Mouse (Mus musculus): ENCODE measurements around the gene Tfb2m. TPM values are rescaled to one million over a fixed set of nuclear protein-coding genes. Genes with fewer than 3 reads are reported as not detected.

The Tfb2m gene
- polyA plus RNA-seq, 1 experiment from 2014 or later, result 25.7 TPM

DNA sequence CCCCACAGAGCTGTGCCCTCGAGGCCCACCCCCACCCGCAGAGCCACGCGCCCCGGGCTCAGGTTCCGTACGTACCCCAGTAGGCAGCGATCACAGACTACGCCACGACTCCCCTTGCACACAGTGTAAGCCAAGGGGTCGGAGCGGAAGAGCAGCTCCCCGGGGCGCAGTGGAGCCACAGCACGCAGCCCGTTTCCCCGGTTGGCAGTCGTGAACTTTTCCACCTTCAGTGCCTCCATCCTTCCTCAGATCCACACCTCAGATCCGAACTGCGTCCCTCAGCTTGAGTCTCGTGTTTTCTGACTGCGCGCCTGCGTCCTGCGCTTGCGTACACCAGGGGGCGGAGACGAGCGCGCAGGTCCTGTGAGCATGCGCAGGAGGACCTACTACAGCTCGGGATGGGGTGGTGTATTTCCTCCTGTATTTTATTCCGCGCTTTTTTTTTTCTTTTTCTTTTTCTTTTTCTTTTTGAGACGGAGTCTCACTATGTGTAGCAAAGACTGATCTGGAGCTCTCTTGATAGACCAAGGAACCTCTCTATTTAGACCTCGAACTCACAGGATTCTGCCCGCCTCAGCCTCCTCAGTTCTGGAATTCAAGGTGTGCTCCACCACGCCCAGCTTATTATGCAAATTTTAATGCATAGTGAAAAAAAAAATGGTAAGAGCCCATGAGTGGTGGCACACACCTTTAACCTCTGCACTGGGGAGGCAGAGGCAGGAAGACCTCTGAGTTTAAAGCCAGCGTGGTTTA lies 28.2 kb downstream of the Tfb2m start, which contains the start of gene Smyd3:
Gene Smyd3 (minus strand): TSS at position 329 of the 753 bp plus-strand sequence.
- Histone ChIP-seq H3K4me3 (ENCODE audit: low read depth, low read length) (peak within 1 kb of the TSS; percentile 81), H3K4me1 (ENCODE audit: control insufficient read depth, insufficient read depth, low read length) (peaks cover 7% of the 10 kb centered on the region; the same call in 1 of the 2 replicates), H3K4me2 (ENCODE audit: low read length) (peak within 1 kb of the TSS; percentile 93), H3K9ac (ENCODE audit: low read depth, low read length) (peak within 1 kb of the TSS; percentile 83), H3K36me3 (ENCODE audit: control insufficient read depth, insufficient read depth, low read length) (no peaks in the 10 kb centered on the region), H3K27me3 (ENCODE audit: control insufficient read depth, insufficient read depth, low read depth, low read length) (no peaks in the 10 kb centered on the region), H3K9me3 (replicated peaks; ENCODE audit: control insufficient read depth, low read length, poor library complexity, severe bottlenecking) (no peaks in the 10 kb centered on the region), H3K27ac (ENCODE audit: low read length) (peak within 1 kb of the TSS; percentile 51; the same call in 1 of the 2 replicates)
- peak; percentile 89 for ATAC-seq
- WGBS, result 6% methylated on average over 39 of the region's 39 CpGs

DNA sequence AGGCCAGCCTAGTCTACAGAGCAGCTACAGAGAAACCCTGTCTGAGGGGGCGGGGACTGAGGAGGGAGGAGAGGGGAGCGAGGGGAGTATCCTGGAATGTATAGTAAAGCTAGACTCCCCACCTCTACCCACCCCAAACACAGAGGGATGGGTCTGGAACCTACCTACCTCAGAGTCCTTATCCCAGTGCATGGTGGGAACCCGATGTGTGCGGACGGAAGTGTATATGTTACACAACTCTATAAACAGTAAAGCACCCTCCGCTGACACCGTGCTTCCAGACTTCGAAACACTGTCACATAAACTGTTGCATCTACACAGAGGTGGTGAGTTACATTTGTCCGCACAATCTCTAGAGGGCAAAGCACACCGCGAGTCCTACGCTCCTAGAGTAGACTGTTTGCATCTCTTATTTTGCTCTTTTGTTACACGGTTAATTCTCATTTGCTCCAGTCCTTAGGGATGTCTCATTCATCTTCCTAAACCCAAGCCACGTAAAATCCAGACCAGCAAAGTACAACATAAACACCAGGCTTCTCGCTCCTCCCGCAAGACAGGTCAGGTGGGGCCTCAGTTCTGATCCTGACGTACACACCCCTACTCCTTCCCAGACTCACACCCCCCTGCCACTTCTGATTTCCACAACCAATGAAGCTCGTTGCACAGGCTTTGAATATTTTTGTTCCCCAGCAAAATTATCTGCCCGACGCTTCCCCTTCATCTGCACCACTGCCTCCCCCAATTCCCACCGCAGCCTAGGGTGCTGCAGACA lies 28.9 kb downstream of the Tfb2m start:
- Histone ChIP-seq H3K4me2 (ENCODE audit: low read length) (peak overlapping the region; percentile 93), H3K9ac (ENCODE audit: low read depth, low read length) (peak overlapping the region; percentile 83), H3K9me3 (replicated peaks; ENCODE audit: control insufficient read depth, low read length, poor library complexity, severe bottlenecking) (no peaks in the 10 kb centered on the region), H3K36me3 (ENCODE audit: control insufficient read depth, insufficient read depth, low read length) (no peaks in the 10 kb centered on the region), H3K27me3 (ENCODE audit: control insufficient read depth, insufficient read depth, low read depth, low read length) (no peaks in the 10 kb centered on the region), H3K4me1 (ENCODE audit: control insufficient read depth, insufficient read depth, low read length) (peaks cover 7% of the 10 kb centered on the region; the same call in 1 of the 2 replicates), H3K4me3 (ENCODE audit: low read depth, low read length) (peak overlapping the region; percentile 81), H3K27ac (ENCODE audit: low read length) (peak overlapping the region; percentile 51; the same call in 1 of the 2 replicates)
- under 1% methylated on average over 21 of the region's 21 CpGs for WGBS
- peak; percentile 76 for ATAC-seq

DNA sequence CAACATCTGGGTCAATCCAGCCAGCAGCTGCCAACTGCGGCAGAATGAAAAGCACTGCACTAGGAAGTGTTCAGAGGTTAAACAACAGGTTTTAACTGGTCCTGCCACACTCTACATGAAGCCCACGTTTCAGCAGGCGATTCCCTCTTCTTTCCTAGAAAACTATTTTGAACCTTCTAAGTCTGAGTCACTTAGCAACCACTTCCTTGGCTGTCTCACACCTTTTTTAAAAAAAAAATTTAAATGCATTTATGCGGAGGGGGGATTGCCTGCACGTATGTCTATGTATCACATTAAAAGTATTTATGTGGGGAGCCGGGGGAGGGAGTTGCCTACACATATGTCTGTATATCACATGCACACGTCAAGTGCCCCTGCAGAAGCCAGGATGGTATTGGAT lies 34.2 kb downstream of the Tfb2m start:
- H3K4me1 ChIP-seq (ENCODE audit: control insufficient read depth, insufficient read depth, low read length), result peaks cover 7% of the 10 kb centered on the region; the same call in 1 of the 2 replicates
- ATAC-seq, result no peak
- no peak overlapping the region for H3K9ac ChIP-seq (ENCODE audit: low read depth, low read length)
- no peaks in the 10 kb centered on the region for H3K27me3 ChIP-seq (ENCODE audit: control insufficient read depth, insufficient read depth, low read depth, low read length)
- no peaks in the 10 kb centered on the region for H3K36me3 ChIP-seq (ENCODE audit: control insufficient read depth, insufficient read depth, low read length)
- H3K27ac ChIP-seq (ENCODE audit: low read length), result no peak overlapping the region
- no peak overlapping the region for H3K4me2 ChIP-seq (ENCODE audit: low read length)
- no peak overlapping the region for H3K4me3 ChIP-seq (ENCODE audit: low read depth, low read length)
- WGBS, result 89% methylated on average over 7 of the region's 7 CpGs
- no peaks in the 10 kb centered on the region for H3K9me3 ChIP-seq (replicated peaks; ENCODE audit: control insufficient read depth, low read length, poor library complexity, severe bottlenecking)

DNA sequence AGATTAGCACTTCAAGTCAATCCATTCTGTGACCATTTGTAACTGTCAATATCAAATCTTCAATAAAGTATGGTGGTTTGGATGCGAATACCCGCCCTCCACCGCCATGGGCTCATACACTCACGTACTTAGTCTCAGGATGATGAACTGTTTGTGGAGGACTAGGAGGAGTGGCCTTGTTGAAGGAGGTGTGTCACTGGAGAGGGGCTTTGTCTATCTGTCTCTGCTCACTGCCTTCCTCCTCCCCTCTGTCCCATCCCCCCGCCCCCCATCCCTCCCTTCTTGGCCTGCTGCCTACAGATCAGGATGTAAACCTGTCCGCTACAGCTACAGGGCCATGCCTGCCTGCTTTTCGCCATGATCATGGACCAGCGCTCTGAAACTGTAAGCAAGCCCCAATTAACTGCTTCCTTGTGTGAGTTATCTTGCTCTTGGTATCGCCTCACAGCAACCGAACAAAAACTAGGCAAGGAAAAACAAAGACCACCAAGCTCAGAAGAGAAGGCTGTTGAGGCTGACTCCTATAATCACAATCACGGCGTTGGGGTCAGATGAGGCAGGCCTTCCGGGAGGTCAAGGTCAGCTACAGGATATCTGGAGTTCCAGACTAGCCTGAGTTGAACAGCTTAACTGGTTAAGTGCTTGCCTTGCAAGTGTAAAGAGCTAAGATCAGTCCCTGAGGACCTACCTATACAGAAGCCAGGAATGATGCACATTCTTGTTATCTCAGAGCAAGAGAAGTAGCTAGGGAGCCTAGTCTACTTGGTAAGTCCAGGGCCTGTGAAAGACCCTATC lies 35.3 kb downstream of the Tfb2m start:
- Histone ChIP-seq H3K4me1 (ENCODE audit: control insufficient read depth, insufficient read depth, low read length) (no peaks in the 10 kb centered on the region), H3K4me3 (ENCODE audit: low read depth, low read length) (no peak overlapping the region), H3K9me3 (replicated peaks; ENCODE audit: control insufficient read depth, low read length, poor library complexity, severe bottlenecking) (no peaks in the 10 kb centered on the region), H3K9ac (ENCODE audit: low read depth, low read length) (no peak overlapping the region), H3K36me3 (ENCODE audit: control insufficient read depth, insufficient read depth, low read length) (no peaks in the 10 kb centered on the region), H3K4me2 (ENCODE audit: low read length) (no peak overlapping the region), H3K27ac (ENCODE audit: low read length) (no peak overlapping the region), H3K27me3 (ENCODE audit: control insufficient read depth, insufficient read depth, low read depth, low read length) (no peaks in the 10 kb centered on the region)
- 87% methylated on average over 13 of the region's 13 CpGs for WGBS
- ATAC-seq, result no peak

DNA sequence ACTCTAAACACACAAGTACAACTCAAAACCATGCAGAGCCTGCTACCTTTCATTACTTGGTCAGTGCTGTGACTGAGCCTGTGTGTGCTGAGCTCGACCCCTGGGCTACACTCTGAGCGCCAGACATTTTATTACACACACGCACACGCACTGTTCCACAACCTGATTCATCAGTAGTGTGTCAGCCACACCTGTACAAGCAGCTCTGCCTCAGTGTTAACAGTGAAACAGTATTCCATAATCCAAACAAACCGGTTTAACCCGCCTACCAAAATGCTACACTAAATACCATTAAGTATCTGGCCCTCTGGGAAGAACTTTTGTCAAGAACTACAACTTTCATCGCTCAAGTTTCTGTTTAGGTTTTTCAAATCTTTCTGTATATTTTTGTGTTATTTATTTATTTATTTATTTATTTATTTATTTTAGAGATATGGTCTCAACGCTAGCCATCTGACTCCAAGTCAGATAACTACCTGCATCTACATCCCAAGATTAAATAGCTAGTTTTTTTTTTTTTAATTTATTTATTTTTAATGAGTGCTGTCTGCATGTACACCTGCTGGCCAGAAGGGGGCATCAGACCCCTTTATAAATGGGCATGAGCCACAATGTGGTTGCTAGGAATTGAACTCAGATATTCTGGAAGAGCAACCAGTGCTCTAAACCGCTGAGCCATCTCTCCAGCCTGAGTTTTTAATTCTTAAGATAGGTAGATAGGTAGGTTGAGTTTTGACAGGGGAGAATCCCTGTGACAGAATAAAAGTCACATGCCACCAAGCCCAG lies 39.3 kb downstream of the Tfb2m start:
- H3K27me3 ChIP-seq (ENCODE audit: control insufficient read depth, insufficient read depth, low read depth, low read length), result no peaks in the 10 kb centered on the region
- 71% methylated on average over 9 of the region's 9 CpGs for WGBS

DNA sequence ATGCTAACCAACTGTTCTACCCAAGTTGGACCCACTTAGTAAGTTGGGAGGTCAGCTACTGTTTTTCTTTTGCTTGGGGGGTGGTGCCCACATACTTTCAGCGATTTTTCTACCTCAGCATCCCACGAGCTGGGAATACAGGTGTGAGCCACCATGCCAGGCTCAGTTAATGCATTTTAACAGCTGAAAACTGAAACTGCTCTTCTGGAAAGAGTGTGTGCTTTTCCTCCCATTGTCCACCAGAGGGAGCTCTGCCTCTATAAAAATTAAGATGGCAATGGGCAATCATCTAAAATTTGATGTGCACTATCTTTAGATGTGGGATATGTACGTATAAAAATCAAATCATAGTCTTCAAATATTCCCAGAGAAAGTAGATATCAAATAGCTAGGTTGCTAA lies 43.5 kb downstream of the Tfb2m start:
- Histone ChIP-seq H3K4me3 (ENCODE audit: low read depth, low read length) (no peak overlapping the region), H3K4me2 (ENCODE audit: low read length) (no peak overlapping the region), H3K27ac (ENCODE audit: low read length) (no peak overlapping the region), H3K4me1 (ENCODE audit: control insufficient read depth, insufficient read depth, low read length) (no peaks in the 10 kb centered on the region), H3K36me3 (ENCODE audit: control insufficient read depth, insufficient read depth, low read length) (no peaks in the 10 kb centered on the region), H3K9ac (ENCODE audit: low read depth, low read length) (no peak overlapping the region), H3K27me3 (ENCODE audit: control insufficient read depth, insufficient read depth, low read depth, low read length) (no peaks in the 10 kb centered on the region), H3K9me3 (replicated peaks; ENCODE audit: control insufficient read depth, low read length, poor library complexity, severe bottlenecking) (no peaks in the 10 kb centered on the region)
- WGBS, result 21% methylated on average over 3 of the region's 3 CpGs
- ATAC-seq, result no peak

More for the DNA sequence above, 39.3 kb downstream of the Tfb2m start:
- ATAC-seq, result no peak
- Histone ChIP-seq H3K9me3 (replicated peaks; ENCODE audit: control insufficient read depth, low read length, poor library complexity, severe bottlenecking) (no peaks in the 10 kb centered on the region), H3K27ac (ENCODE audit: low read length) (no peak overlapping the region), H3K9ac (ENCODE audit: low read depth, low read length) (no peak overlapping the region), H3K4me2 (ENCODE audit: low read length) (no peak overlapping the region), H3K4me3 (ENCODE audit: low read depth, low read length) (no peak overlapping the region), H3K4me1 (ENCODE audit: control insufficient read depth, insufficient read depth, low read length) (no peaks in the 10 kb centered on the region), H3K36me3 (ENCODE audit: control insufficient read depth, insufficient read depth, low read length) (no peaks in the 10 kb centered on the region)

DNA sequence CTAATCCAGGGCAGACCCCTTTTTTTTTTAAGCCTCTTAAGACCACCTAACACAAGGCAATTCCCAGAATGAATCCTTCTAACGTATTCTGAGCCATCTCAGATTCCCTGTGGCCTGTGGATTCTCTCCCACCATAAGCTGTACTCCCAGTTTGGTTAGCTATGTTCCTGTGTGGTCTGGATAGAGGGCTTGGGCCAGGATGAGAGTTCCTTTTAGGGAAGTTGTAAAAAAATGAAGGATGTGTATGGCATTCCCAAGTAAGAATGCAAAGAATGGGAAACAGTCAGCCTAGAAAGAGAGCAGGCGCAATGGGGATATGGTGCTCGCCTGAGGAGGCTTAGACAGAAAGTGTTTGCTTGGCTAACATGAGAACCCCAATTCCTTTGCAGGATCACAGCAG lies 46.8 kb downstream of the Tfb2m start:
- H3K4me2 ChIP-seq (ENCODE audit: low read length), result no peak overlapping the region
- no peaks in the 10 kb centered on the region for H3K27me3 ChIP-seq (ENCODE audit: control insufficient read depth, insufficient read depth, low read depth, low read length)
- H3K36me3 ChIP-seq (ENCODE audit: control insufficient read depth, insufficient read depth, low read length), result no peaks in the 10 kb centered on the region
- H3K4me3 ChIP-seq (ENCODE audit: low read depth, low read length), result no peak overlapping the region
- WGBS, result 83% methylated on average over 3 of the region's 3 CpGs
- no peaks in the 10 kb centered on the region for H3K4me1 ChIP-seq (ENCODE audit: control insufficient read depth, insufficient read depth, low read length)
- ATAC-seq, result no peak
- H3K9me3 ChIP-seq (replicated peaks; ENCODE audit: control insufficient read depth, low read length, poor library complexity, severe bottlenecking), result no peaks in the 10 kb centered on the region
- no peak overlapping the region for H3K27ac ChIP-seq (ENCODE audit: low read length)
- H3K9ac ChIP-seq (ENCODE audit: low read depth, low read length), result no peak overlapping the region

DNA sequence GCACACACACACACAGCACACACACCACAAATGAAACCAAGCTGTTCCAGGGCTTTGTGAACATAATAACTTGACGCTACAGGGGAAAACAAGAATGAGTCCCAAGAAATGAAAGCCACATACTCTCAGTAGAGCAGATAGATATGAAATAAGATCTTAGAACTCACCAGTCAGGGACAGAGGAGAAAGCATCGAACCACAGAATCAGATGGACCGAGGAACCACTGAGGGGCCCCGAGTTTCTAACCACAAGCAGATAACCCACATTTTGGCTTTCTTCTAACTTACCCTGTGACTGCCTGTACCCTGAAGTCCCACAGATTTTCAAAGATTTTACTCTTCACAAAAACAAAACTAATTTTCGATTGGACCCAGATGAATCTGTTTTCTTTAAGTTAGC lies 53.2 kb downstream of the Tfb2m start:
- Histone ChIP-seq H3K4me3 (ENCODE audit: low read depth, low read length) (no peak overlapping the region), H3K9ac (ENCODE audit: low read depth, low read length) (no peak overlapping the region), H3K36me3 (ENCODE audit: control insufficient read depth, insufficient read depth, low read length) (no peaks in the 10 kb centered on the region), H3K9me3 (replicated peaks; ENCODE audit: control insufficient read depth, low read length, poor library complexity, severe bottlenecking) (no peaks in the 10 kb centered on the region), H3K4me2 (ENCODE audit: low read length) (no peak overlapping the region), H3K4me1 (ENCODE audit: control insufficient read depth, insufficient read depth, low read length) (no peaks in the 10 kb centered on the region), H3K27ac (ENCODE audit: low read length) (no peak overlapping the region), H3K27me3 (ENCODE audit: control insufficient read depth, insufficient read depth, low read depth, low read length) (no peaks in the 10 kb centered on the region)
- 92% methylated on average over 5 of the region's 5 CpGs for WGBS
- ATAC-seq, result no peak

Data from midbrain, embryonic 16.5 days (tissue).